Mouse (Mus musculus): ENCODE measurements around the gene Accs.

GRCm38 (mm10) chr2:93786175-93786574 is 63.6 kb downstream of the Accs start:
- TF ChIP-seq CTCF (IDR thresholded peaks at IDR 0.05; ENCODE audit: low read depth, low read length) (no peak), EP300 (IDR thresholded peaks at IDR 0.05; ENCODE audit: insufficient read depth, low read depth, low read length) (no peak), POLR2A (IDR thresholded peaks at IDR 0.05; ENCODE audit: insufficient read depth, low read length) (no peak)

Measured in ES-Bruce4 (cell line).